Mouse (Mus musculus): Measurements from ENCODE around the gene Urad. TPM values are rescaled to one million over a fixed set of nuclear protein-coding genes. Genes with fewer than 3 reads are reported as not detected.

Gene Urad
- not detected for polyA plus RNA-seq (2021)

DNA sequence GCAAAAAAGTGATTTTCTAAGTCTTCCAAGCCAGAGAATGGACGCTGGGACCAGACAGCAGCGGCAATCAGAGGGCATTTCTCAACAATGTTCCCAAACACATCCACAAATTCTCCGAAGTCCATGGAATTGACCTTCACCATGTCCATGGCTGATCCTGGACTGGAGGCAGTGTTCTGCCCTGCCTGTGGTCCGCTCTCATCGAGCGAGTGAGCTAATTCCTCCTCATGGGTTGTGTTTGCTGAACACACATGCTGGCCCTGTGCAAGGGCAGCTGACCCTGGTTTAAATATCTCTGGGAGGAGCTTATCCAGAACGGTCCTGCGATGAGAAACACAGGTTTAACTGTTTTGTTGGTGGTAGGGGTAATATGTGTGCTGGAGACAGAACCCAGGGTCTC lies at the start of gene Urad:
Urad (minus strand) TSS at position 258 of the 400 bp plus-strand sequence.
- in situ Hi-C loops (cut with MboI; ENCODE audit: low pct_unique_long_range_greater_than_20kb), result loop anchor here (5.0 kb wide), 1 partner anchor 90 kb away; no protein-coding TSS in a partner anchor
- no peak for ATAC-seq
- ChIA-PET POLR2A (no interaction called here), CTCF (no interaction called here)
- DNase-seq (ENCODE audit: low read depth, low spot score), result no peak
- H3K27me3 ChIP-seq, result peaks cover 14% of the 10 kb centered on the region
- no peak for TF ChIP-seq CTCF (IDR thresholded peaks at IDR 0.05)

DNA sequence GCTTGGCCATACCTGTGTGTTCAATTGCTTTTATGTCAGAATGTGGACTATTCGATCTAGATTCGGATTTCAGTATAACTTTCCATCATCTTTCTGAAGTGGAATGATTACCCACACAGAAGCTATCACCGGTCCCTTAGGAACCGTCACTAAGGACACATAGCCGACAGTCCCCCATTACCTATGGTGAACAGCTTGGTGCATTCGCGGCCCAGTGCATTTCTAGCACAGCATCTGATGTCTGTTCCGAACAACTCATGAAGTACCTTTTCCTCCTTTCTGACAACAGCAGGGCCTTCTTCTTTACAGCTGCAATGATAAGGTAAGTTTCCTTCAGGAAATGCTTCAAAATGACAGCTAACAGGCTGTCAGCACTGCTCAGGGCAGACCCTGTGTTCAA lies 48.0 kb upstream of the Urad start:
- in situ Hi-C loops (cut with MboI; ENCODE audit: low pct_unique_long_range_greater_than_20kb), result no loop called here
- H3K27me3 ChIP-seq, result peaks cover 6% of the 10 kb centered on the region
- no peak for TF ChIP-seq CTCF (IDR thresholded peaks at IDR 0.05)
- CTCF ChIA-PET, result interaction anchor here (1.0 kb wide), 1 partner anchor 9 kb away, joined by 5 read pairs; no protein-coding TSS in a partner anchor
- no peak for ATAC-seq
- POLR2A ChIA-PET, result no interaction called here
- DNase-seq (ENCODE audit: low read depth, low spot score), result no peak

DNA sequence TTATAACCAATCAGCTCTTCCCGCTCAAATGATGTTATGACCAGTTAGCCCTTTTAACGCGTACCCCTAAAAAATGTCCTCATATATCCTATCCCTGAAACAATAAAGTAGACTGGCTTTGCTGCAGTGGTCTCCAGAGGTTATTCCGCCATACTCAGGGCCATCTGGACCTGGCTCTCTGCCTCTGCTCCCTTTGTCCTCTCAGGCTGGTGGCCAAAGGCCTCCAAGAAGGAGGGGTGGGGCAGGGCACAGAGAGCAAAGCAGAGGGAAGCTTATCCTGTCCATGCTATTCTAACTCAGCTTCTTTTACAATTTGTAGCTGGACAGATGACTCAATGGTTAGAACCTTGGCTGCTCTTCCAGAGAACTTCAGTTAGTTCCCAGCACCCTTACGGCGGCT lies 46.0 kb upstream of the Urad start:
- POLR2A ChIA-PET, result no interaction called here
- no peak for ATAC-seq
- no peak for TF ChIP-seq CTCF (IDR thresholded peaks at IDR 0.05)
- in situ Hi-C loops (cut with MboI; ENCODE audit: low pct_unique_long_range_greater_than_20kb), result no loop called here
- CTCF ChIA-PET, result interaction anchor here (1.4 to 1.7 kb wide), 2 partner anchors 9 to 11 kb away, joined by 3 to 4 read pairs; no protein-coding TSS in a partner anchor
- H3K27me3 ChIP-seq, result peaks cover 6% of the 10 kb centered on the region
- no peak for DNase-seq (ENCODE audit: low read depth, low spot score)

DNA sequence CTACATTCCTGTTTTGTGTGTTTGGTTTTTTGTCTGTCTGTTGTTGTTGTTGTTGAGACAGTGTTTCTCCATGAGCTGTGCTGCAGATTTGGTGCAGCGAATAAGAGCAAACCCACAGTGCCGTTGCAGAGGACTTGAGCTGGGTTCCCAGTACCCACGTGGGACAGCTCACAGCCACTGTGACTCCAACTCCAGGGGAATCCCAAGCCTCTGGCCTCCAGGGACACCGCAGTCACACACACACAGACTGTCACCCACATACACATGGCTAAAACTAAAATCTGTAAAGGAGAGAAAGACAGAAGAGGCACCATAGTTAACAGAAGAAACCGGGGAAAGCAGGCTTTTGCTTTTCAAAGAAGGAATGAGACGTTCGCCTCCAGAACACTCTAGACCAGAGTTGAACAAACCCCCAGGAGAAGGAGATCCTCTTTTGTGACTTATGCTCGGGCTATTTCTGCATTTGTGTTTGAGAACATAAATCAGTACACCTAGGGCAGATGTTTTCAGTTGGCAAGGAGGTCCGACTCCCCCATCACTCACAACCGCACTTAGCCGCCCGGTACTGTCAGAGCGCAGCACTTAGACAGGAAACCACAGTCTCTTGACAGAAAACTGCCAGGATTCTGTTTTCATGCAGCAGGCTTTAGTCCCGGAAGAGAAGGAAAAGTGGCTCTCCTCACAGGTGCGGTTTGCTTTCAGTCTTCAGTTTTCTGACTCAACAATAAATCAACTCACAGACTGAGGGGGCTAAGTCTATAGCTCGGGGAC lies 43.9 kb upstream of the Urad start:
- H3K27me3 ChIP-seq, result peaks cover under 1% of the 10 kb centered on the region
- in situ Hi-C loops (cut with MboI; ENCODE audit: low pct_unique_long_range_greater_than_20kb), result no loop called here
- CTCF ChIA-PET, result no interaction called here
- no peak for TF ChIP-seq CTCF (IDR thresholded peaks at IDR 0.05)
- POLR2A ChIA-PET, result no interaction called here
- DNase-seq (ENCODE audit: low read depth, low spot score) (no peak), ATAC-seq (no peak)

DNA sequence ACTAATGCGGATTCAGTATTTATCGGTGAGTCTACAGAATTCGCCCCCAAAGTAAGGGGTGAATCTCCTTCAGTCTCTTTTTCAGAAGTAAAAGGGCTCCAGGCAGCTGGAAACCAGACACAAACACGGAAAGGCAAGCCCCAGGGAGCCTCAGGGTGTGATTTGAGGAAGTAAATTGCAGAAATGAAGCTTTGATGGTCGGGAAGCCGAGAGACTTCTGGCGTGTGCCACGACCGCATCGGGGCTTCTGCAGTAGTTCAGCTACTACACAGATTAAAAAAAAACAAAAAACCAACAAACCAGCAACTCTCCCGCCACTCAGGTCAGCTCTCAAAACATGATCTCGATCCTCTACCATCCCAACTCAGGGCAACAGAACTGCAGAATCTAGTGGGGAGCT lies 40.8 kb upstream of the Urad start:
- in situ Hi-C loops (cut with MboI; ENCODE audit: low pct_unique_long_range_greater_than_20kb), result no loop called here
- CTCF ChIA-PET, result interaction anchor here (1.1 to 1.4 kb wide), 2 partner anchors 24 to 39 kb away, joined by 3 read pairs; no protein-coding TSS in a partner anchor
- DNase-seq (ENCODE audit: low read depth, low spot score), result no peak

DNA sequence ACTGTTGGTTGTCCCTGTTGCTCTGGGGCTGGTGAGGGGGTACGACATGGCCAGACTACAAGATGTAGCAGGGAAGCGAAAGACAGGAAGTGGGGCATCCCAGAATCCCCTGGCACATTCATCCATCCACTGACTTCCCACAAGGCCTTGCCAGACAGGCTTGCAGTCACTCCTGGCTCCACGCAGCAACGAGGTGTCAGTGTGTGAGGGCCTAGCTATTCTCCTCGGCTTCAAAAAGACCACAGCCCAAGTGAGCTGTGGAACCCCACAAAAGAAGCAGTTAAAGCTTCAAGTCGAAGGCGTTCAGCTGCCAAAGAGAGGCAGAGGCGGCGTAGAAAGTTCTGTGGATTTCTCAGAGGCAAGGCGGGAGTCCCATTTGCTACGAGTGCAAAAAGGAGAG lies 36.2 kb upstream of the Urad start:
- CTCF ChIA-PET, result interaction anchor here (1.0 to 1.5 kb wide), 2 partner anchors 10 to 12 kb away, joined by 3 read pairs; no protein-coding TSS in a partner anchor
- in situ Hi-C loops (cut with MboI; ENCODE audit: low pct_unique_long_range_greater_than_20kb), result no loop called here
- POLR2A ChIA-PET, result no interaction called here

More for the DNA sequence above, 40.8 kb upstream of the Urad start:
- ATAC-seq, result no peak
- no peak for TF ChIP-seq CTCF (IDR thresholded peaks at IDR 0.05)
- POLR2A ChIA-PET, result no interaction called here
- H3K27me3 ChIP-seq, result no peaks in the 10 kb centered on the region

DNA sequence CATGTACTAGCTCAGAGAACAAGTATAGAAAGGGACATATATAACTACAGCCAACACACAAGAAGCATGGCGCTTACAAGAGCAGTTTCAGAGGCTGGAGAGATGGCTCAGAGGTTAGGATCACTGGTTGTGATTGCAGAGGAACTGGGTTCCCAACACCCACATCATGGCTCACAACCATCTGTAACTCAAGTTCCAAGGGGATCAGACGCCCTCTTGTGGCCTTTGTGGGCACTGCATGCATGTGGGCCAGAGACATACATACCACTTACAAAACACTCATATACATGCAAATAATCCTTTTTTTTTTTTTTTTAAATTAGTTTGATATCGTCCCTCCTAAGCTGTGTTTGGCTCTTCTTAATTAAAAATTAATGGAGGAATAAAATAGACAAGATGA lies 35.3 kb upstream of the Urad start:
- POLR2A ChIA-PET, result no interaction called here
- CTCF ChIA-PET, result interaction anchor here (0.6 to 1.3 kb wide), 4 partner anchors 10 to 39 kb away, joined by 3 to 4 read pairs (median 3); no protein-coding TSS in a partner anchor
- DNase-seq (ENCODE audit: low read depth, low spot score), result no peak
- in situ Hi-C loops (cut with MboI; ENCODE audit: low pct_unique_long_range_greater_than_20kb), result no loop called here
- peak; percentile 72 for TF ChIP-seq CTCF (IDR thresholded peaks at IDR 0.05)
- ATAC-seq, result no peak
- no peaks in the 10 kb centered on the region for H3K27me3 ChIP-seq

More for the DNA sequence above, 36.2 kb upstream of the Urad start:
- no peak for ATAC-seq
- H3K27me3 ChIP-seq, result no peaks in the 10 kb centered on the region
- DNase-seq (ENCODE audit: low read depth, low spot score), result no peak
- no peak for TF ChIP-seq CTCF (IDR thresholded peaks at IDR 0.05)

DNA sequence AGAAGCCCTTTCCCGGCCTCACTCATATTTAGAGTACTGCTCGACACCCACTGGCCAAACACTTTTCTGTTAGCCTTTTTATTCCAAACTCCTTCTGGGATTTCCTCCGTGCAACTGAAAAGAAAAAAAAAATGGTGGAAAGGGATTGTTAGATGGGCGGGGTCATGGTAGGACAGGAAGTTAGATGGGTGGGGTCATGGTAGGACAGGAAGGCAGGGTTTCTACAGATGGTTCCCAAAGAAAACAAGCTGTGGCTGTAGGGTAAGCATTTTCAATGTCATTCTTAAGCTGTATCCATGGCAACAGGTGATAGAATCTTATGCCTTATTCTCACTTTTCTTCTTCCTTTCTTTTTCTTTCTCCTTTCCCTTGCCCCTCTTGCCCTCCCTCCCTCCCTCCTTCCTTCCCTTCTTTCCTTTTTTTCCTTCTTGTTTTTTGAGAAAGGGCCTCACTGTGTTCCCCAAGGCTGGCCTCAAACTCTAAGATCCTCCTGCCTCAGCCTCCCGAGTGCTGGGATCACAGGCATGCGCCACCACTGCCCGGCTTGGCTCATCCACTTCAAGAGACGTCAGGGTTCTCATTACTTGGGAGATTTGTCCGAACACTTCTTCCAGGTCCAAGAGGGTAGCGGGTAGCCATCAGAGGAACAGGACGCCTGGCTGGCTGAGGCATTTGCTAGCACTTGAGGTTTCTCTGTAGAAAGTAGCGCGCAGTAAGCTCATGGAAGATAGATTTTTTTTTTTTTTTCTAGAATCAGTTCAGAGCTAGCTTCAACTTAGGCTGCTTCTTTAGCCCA lies 34.2 kb upstream of the Urad start:
- DNase-seq (ENCODE audit: low read depth, low spot score) (no peak), ATAC-seq (no peak)
- no peaks in the 10 kb centered on the region for H3K27me3 ChIP-seq
- in situ Hi-C loops (cut with MboI; ENCODE audit: low pct_unique_long_range_greater_than_20kb), result no loop called here
- CTCF ChIA-PET, result interaction anchor here (1.0 to 1.3 kb wide), 3 partner anchors 10 to 198 kb away, joined by 3 read pairs; no protein-coding TSS in a partner anchor
- no peak for TF ChIP-seq CTCF (IDR thresholded peaks at IDR 0.05)
- POLR2A ChIA-PET, result interaction anchor here (0.5 kb wide), 1 partner anchor 882 kb away, joined by 3 read pairs; no protein-coding TSS in a partner anchor

DNA sequence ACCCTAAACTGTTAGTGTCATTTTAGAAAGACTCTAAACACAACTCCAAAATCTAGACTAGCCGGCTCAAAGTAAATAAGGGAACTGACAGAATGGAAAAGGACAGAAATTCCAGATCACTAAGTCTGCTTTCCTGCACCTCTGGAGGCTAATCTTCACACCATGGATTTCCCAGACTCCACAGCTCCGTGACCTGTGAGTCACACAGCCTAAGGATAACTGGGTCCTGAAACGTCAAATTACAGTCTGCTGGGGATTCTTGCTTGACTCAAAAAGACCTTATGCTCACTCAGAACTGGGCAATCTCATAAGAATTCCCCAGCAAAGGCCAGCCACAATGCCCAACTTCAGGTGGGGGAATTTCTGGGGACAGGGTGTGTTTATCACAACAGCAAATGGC lies 33.5 kb upstream of the Urad start:
- ChIA-PET CTCF (interaction anchor here (1.0 to 1.3 kb wide), 2 partner anchors 9 to 199 kb away, joined by 3 read pairs; no protein-coding TSS in a partner anchor), POLR2A (interaction anchor here (0.6 kb wide), 1 partner anchor 27 kb away, joined by 3 read pairs; no protein-coding TSS in a partner anchor)
- H3K27me3 ChIP-seq, result no peaks in the 10 kb centered on the region
- in situ Hi-C loops (cut with MboI; ENCODE audit: low pct_unique_long_range_greater_than_20kb), result no loop called here
- ATAC-seq, result peak; percentile 77
- DNase-seq (ENCODE audit: low read depth, low spot score), result peak; percentile 88
- TF ChIP-seq CTCF (IDR thresholded peaks at IDR 0.05), result no peak

DNA sequence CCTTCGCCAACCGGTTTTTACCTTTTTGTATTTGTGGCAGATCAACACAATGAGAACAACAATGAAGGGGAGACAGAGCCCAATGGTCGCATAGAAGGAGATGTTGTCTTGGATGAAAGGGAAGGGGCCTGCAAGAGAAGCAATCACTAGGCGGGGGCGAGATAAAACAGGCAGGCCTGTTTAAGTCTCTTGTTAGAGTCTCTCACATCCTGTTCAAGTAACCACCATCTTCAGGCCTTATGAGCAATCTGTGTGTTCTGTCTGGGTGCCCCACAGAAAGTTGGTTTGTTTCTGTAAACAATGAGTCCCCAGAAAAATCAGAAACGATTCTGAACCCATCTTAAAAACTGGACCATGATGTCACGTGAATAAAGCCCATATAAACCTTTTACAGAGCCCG lies 32.7 kb upstream of the Urad start:
- in situ Hi-C loops (cut with MboI; ENCODE audit: low pct_unique_long_range_greater_than_20kb), result no loop called here
- H3K27me3 ChIP-seq, result no peaks in the 10 kb centered on the region
- TF ChIP-seq CTCF (IDR thresholded peaks at IDR 0.05), result no peak
- POLR2A ChIA-PET, result interaction anchor here (1.0 kb wide), 1 partner anchor 8 kb away, joined by 3 read pairs; no protein-coding TSS in a partner anchor
- CTCF ChIA-PET, result no interaction called here
- DNase-seq (ENCODE audit: low read depth, low spot score) (no peak), ATAC-seq (no peak)
